1 mouse cellular context compared by ENCODE assay signal in the genomic region with DNA sequence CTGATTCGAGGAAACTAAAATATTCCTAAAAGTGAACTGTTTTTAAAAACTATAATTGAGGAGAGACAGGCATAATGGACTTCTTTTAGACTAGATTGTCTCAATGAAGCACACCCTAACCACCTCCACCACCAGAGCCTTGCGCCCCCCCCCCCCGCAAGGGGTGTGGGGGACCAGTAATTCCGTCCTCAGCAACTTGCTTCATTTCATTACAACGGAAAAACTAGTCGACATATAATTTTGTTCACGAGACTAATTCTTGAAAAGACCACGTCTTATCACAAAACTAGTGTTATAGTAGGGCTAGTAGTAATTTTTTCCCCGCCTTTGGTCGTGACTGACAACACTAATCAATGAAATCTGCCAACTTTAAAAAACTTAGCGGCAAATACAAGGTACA.
TF ChIP-seq lines count a peak whose summit lies in the region.

No protein-coding gene starts in this region.

TF ChIP-seq in MEL, 35 proteins besides CTCF, POLR2A, EP300 and RAD21 (continued from another document):
- no peak for TF ChIP-seq NRF1 (IDR thresholded peaks at IDR 0.05; ENCODE audit: insufficient read depth, low read depth, low read length, poor library complexity, severe bottlenecking)
